ENCODE assay signal across 15 mouse cellular contexts in the genomic region with DNA sequence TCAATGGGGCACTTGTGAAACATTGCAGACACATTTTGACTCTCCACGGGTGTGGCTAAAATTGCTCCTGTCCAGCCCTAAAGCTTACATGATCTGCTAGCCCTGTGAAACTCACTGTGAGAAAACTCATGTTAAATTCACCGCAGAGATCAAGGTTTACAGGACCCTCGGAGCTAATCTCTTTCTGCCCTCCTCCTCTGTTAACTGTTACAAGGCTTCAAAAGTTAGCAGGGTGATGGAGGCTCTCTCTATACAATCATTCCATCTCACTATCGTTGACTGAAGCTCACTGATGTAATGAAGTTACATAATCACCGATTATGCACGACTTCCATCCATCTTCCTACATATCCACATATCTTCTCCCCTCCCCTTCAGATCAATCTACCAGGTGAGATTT. TPM values are rescaled to one million over a fixed set of nuclear protein-coding genes. Genes with fewer than 3 reads are reported as not detected.
DNase-seq lines count a peak whose midpoint lies in the region; ATAC-seq lines count a peak whose summit lies in the region.
"Had no signal": no experiment of that assay in that cellular context is flagged by ENCODE, and none has a peak within 500 bp of the region (broad histone marks: within the 10 kb centered on the region; RNA-seq: fewer than 3 reads in every experiment).

No protein-coding gene starts in this region.

- no peak overlapping the region for H3K27ac ChIP-seq in limb, embryonic 13.5 days
- H3K27ac ChIP-seq in limb, embryonic 10.5 days, result no peak overlapping the region
- no peak overlapping the region for H3K27ac ChIP-seq in hindbrain, embryonic 16.5 days (ENCODE audit: low read depth, low read length)
- no peak overlapping the region for H3K27ac ChIP-seq in stomach, embryonic 15.5 days

- H3K4me3 ChIP-seq in limb, embryonic 13.5 days, result peak overlapping the region; percentile 0; the same call in 1 of the 2 replicates
- no peak overlapping the region for H3K4me3 ChIP-seq in limb, embryonic 10.5 days
- H3K4me3 ChIP-seq in hindbrain, embryonic 16.5 days (ENCODE audit: low read length), result peak overlapping the region; percentile 46
- peak overlapping the region; percentile 9; the same call in 1 of the 2 replicates for H3K4me3 ChIP-seq in stomach, embryonic 15.5 days (replicated peaks)

- DNase-seq in cerebellum, adult 18-20 months, result peak; percentile 27 to 46
- DNase-seq in cerebellum, adult 11 months, result no peak
- no peak for DNase-seq in limb, embryonic 10.5 days (ENCODE audit: low spot score)
- no peak for DNase-seq in gastrocnemius, adult 8-10 months (ENCODE audit: low spot score in 2 of 2)
- DNase-seq: gastrocnemius, postnatal 14 days; kidney, postnatal 14 days; thymus, adult 2 months had no signal

- no peaks in the 10 kb centered on the region for H3K4me1 ChIP-seq in limb, embryonic 13.5 days
- no peaks in the 10 kb centered on the region for H3K4me1 ChIP-seq in limb, embryonic 10.5 days
- H3K4me1 ChIP-seq in hindbrain, embryonic 16.5 days (ENCODE audit: control insufficient read depth, insufficient read depth, low read depth, low read length), result no peaks in the 10 kb centered on the region
- H3K4me1 ChIP-seq in stomach, embryonic 15.5 days, result no peaks in the 10 kb centered on the region

- ATAC-seq in limb, embryonic 13.5 days (ENCODE audit: low FRiP score, low read depth), result no peak
- ATAC-seq in hindbrain, embryonic 16.5 days, result no peak
- ATAC-seq in stomach, embryonic 15.5 days (ENCODE audit: insufficient read depth, low FRiP score, low read depth), result no peak
- no peak for ATAC-seq in CD4-positive, CD25-positive, alpha-beta regulatory T cell, adult 4 months

- peak overlapping the region; percentile 25; the same call in 1 of the 2 replicates for H3K4me2 ChIP-seq in limb, embryonic 13.5 days (replicated peaks)
- peak overlapping the region; percentile 61 for H3K4me2 ChIP-seq in hindbrain, embryonic 16.5 days (ENCODE audit: low read length)
- H3K4me2 ChIP-seq in stomach, embryonic 15.5 days, result peak overlapping the region; percentile 25; the same call in 1 of the 2 replicates

- no peaks in the 10 kb centered on the region for H3K36me3 ChIP-seq in limb, embryonic 13.5 days
- H3K36me3 ChIP-seq in limb, embryonic 10.5 days, result no peaks in the 10 kb centered on the region
- no peaks in the 10 kb centered on the region for H3K36me3 ChIP-seq in hindbrain, embryonic 16.5 days (ENCODE audit: control insufficient read depth, insufficient read depth, low read length)
- H3K36me3 ChIP-seq in stomach, embryonic 15.5 days, result no peaks in the 10 kb centered on the region

- no peak overlapping the region for H3K9ac ChIP-seq in limb, embryonic 13.5 days
- H3K9ac ChIP-seq in hindbrain, embryonic 16.5 days (ENCODE audit: low read depth, low read length), result no peak overlapping the region
- no peak overlapping the region for H3K9ac ChIP-seq in stomach, embryonic 15.5 days

- no peaks in the 10 kb centered on the region for H3K9me3 ChIP-seq in limb, embryonic 13.5 days
- H3K9me3 ChIP-seq in limb, embryonic 10.5 days (replicated peaks), result no peaks in the 10 kb centered on the region
- H3K9me3 ChIP-seq in hindbrain, embryonic 16.5 days (ENCODE audit: control insufficient read depth, low read length), result no peaks in the 10 kb centered on the region
- no peaks in the 10 kb centered on the region for H3K9me3 ChIP-seq in stomach, embryonic 15.5 days

- WGBS in limb, embryonic 13.5 days, result 51% methylated on average over 6 of the region's 6 CpGs
- WGBS in limb, embryonic 10.5 days, result 61% methylated on average over 6 of the region's 6 CpGs
- 51% methylated on average over 6 of the region's 6 CpGs for WGBS in hindbrain, embryonic 16.5 days
- 45% methylated on average over 6 of the region's 6 CpGs for WGBS in stomach, embryonic 15.5 days

- H3K27me3 ChIP-seq in limb, embryonic 13.5 days, result no peaks in the 10 kb centered on the region; the same call in 1 of the 2 replicates
- H3K27me3 ChIP-seq in limb, embryonic 10.5 days (ENCODE audit: low read depth, poor library complexity, severe bottlenecking), result peaks cover 14% of the 10 kb centered on the region
- no peaks in the 10 kb centered on the region for H3K27me3 ChIP-seq in hindbrain, embryonic 16.5 days (replicated peaks; ENCODE audit: control insufficient read depth, insufficient read depth, low read length)
- H3K27me3 ChIP-seq in stomach, embryonic 15.5 days (replicated peaks), result no peaks in the 10 kb centered on the region

RNA-seq across cellular contexts. Expression of a gene that starts 1.9 kb away (rescaled TPM):
- 1.1 TPM in 2 replicates for polyA plus RNA-seq in limb, embryonic 13.5 days (2015; fragmentation: Nextera tagmentation; extraction: Ambion mirVana)
- 0.05 and 0.28 TPM in 2 replicates for polyA plus RNA-seq in limb, embryonic 10.5 days (2016; fragmentation: Nextera tagmentation; extraction: Ambion mirVana)
- 4.4 and 4.8 TPM in 2 replicates for polyA plus RNA-seq in hindbrain, embryonic 16.5 days (2015; fragmentation: Nextera tagmentation; extraction: Ambion mirVana)
- polyA plus RNA-seq in stomach, embryonic 15.5 days (2015; fragmentation: Nextera tagmentation; extraction: Ambion mirVana), result 1.4 and 1.7 TPM in 2 replicates
- under 1 TPM in 1 of 2 experiments, not detected in 1; 0.12 TPM for polyA plus RNA-seq in CD4-positive, CD25-positive, alpha-beta regulatory T cell, adult 4 months (2017; shearing (Covaris generic))
- total RNA-seq in gastrocnemius, adult 8-10 months (2022), result under 1 TPM in 1 of 4 experiments, not detected in 3; 0.19 TPM
- total RNA-seq: megakaryocyte, adult 5-6 weeks; MEL had no signal
- polyA plus RNA-seq: liver, embryonic 16.5 days; small intestine, adult 2 months; thymus, adult 2 months had no signal

Comparison
In these comparisons a context has a peak if more than half of its experiments do, and no peak if none do; other contexts are left out.
1. DNase-seq: peak in cerebellum, adult 18-20 months (2 of 2); none in cerebellum, adult 11 months (single experiment), limb, embryonic 10.5 days (single experiment) and gastrocnemius, adult 8-10 months (0 of 2).
2. Peak in every context shown above with its lines, with median percentiles within 50 percentile points of each other: H3K4me2 ChIP-seq.